Mouse (Mus musculus): ENCODE data around the gene Apom. TPM values are rescaled to one million over a fixed set of nuclear protein-coding genes. Genes with fewer than 3 reads are reported as not detected.
A peak's percentile ranks its signal among the peaks of the same experiment; 100 is the strongest.

Gene Apom
- polyA plus RNA-seq, 1 experiment from 2014 or later: 1,216 TPM

DNA sequence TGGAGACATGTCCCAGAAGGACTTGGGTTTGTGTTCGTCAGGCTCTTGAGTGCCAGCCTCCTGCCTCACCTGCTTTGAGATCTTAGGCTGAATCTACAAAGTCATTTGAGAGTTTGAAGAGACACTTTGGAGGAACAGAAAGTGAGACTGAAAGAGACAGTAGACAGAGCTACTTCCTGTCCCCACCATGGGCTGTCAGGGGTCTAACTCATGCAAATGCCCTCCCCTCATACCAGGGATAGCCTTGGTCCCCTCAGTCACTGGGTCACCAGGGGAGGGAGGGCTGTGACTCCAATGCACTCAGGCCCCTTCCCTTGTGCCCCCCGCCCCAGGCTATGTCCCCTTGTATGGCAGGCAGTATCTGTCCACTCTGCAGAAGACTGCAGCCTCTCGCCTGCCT lies 41.5 kb upstream of the Apom start:
- H3K27me3 ChIP-seq (ENCODE audit: insufficient read depth, low read length): no peaks in the 10 kb centered on the region
- H3K9me3 ChIP-seq (ENCODE audit: low read length): no peaks in the 10 kb centered on the region
- 0 out of 2 replicates have a peak overlapping the region, but pooled peaks have one; percentile 20 for H3K4me2 ChIP-seq (ENCODE audit: low read depth, low read length)
- TF ChIP-seq CTCF (IDR thresholded peaks at IDR 0.05; ENCODE audit: low read depth) (no peak), EP300 (IDR thresholded peaks at IDR 0.05; ENCODE audit: low read depth) (no peak)
- H3K9ac ChIP-seq (replicated peaks): no peak overlapping the region
- H3K4me3 ChIP-seq (ENCODE audit: low read depth, low read length): no peak overlapping the region
- peak overlapping the region; percentile 64 for H3K27ac ChIP-seq (ENCODE audit: low read depth)
- 0 out of 2 replicates have a peak, but pooled peaks cover 4% of the 10 kb centered on the region for H3K4me1 ChIP-seq (ENCODE audit: insufficient read depth)
- H3K36me3 ChIP-seq (replicated peaks; ENCODE audit: insufficient read depth, low read length): no peaks in the 10 kb centered on the region
- 55% methylated on average over 3 of the region's 3 CpGs for WGBS (ENCODE audit: insufficient replicate concordance)
- DNase-seq (no peak), ATAC-seq (no peak)

DNA sequence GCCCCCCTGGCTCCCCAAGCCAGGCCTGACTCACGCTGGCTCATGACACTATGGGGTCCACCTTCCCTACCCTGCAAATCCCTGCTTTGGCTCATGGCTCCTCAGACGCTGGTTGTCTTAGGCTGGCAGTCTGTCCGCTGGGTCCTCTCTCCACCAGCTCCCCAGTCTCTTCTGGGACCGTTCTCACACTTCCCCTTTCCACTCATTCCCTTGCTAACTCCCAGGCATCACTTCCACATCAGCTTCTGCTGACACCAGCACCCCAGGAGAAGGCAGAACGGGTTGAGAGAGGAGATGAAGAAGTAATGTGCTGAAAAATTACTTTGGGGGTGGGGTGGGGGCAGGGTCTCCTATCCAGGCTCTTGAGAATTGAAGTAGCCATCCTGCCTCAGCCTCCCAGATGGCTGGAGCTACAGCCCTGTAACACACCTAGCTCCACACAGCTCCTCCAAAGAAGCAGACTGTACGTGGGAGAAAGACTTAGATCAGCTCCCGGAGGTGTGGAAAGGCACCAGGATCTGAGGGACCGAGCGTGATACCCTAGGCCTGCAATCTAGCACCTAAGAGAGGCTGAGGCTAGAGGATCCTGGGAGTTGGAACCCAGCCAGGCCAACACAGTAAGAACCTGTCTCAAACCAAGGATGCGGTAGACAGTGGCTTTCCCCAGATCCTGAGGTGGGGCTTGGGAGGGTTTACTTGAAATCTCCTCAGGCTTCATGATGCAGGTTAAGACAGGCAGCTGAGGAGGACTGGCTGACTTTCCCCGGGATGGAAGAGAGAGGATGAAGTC lies 40.8 kb upstream of the Apom start:
- TF ChIP-seq CTCF (IDR thresholded peaks at IDR 0.05; ENCODE audit: low read depth) (no peak), EP300 (IDR thresholded peaks at IDR 0.05; ENCODE audit: low read depth) (no peak)
- DNase-seq: no peak
- no peak overlapping the region for H3K9ac ChIP-seq (replicated peaks)
- peak; percentile 24; the same call in 1 of the 2 replicates for ATAC-seq
- 0 out of 2 replicates have a peak, but pooled peaks cover 4% of the 10 kb centered on the region for H3K4me1 ChIP-seq (ENCODE audit: insufficient read depth)
- H3K36me3 ChIP-seq (replicated peaks; ENCODE audit: insufficient read depth, low read length): no peaks in the 10 kb centered on the region
- H3K4me2 ChIP-seq (ENCODE audit: low read depth, low read length): peak overlapping the region; percentile 20; the same call in 1 of the 2 replicates
- H3K4me3 ChIP-seq (ENCODE audit: low read depth, low read length): no peak overlapping the region
- WGBS (ENCODE audit: insufficient replicate concordance): 53% methylated on average over 11 of the region's 11 CpGs
- no peaks in the 10 kb centered on the region for H3K9me3 ChIP-seq (ENCODE audit: low read length)
- H3K27ac ChIP-seq (ENCODE audit: low read depth): peak overlapping the region; percentile 64
- no peaks in the 10 kb centered on the region for H3K27me3 ChIP-seq (ENCODE audit: insufficient read depth, low read length)

DNA sequence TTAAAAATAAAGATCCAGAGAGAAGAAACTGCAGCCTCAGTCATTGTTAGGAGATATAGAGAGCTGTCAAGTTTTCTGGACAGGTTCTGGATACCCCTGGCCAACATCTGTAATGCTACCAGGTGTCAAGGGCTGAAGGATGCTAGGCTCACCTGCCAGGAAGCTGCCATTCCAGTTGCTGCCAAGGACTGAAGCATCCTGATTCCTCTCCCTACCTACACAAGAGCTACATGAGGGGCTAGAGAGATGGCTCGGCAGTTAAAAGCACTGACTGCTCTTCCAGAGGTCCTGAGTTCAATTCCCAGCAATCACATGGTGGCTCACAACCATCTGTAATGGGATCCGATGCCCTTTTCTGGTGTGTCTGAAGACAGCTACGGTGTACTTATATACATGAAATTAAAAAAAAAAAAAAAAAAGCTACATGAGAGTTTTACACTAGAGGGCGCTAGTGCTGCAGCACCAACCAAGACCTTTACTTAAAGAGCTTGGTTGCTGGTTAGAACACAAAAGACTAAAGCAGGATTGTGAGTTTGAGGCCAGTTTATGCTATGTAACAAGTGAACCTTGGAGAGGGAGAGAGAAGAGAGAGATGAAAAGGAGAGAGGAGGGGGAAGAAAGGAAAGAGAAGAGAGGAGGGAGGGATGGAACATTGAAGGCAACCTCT lies 36.8 kb upstream of the Apom start:
- no peak overlapping the region for H3K27ac ChIP-seq (ENCODE audit: low read depth)
- H3K9me3 ChIP-seq (ENCODE audit: low read length): no peaks in the 10 kb centered on the region
- H3K36me3 ChIP-seq (replicated peaks; ENCODE audit: insufficient read depth, low read length): no peaks in the 10 kb centered on the region
- no peaks in the 10 kb centered on the region for H3K27me3 ChIP-seq (ENCODE audit: insufficient read depth, low read length)
- no peak for DNase-seq
- no peak overlapping the region for H3K4me2 ChIP-seq (ENCODE audit: low read depth, low read length)
- ATAC-seq: no peak
- H3K4me3 ChIP-seq (ENCODE audit: low read depth, low read length): no peak overlapping the region
- H3K9ac ChIP-seq (replicated peaks): no peak overlapping the region
- WGBS (ENCODE audit: insufficient replicate concordance): 13% methylated on average over 4 of the region's 4 CpGs
- H3K4me1 ChIP-seq (ENCODE audit: insufficient read depth): peaks cover 11% of the 10 kb centered on the region
- TF ChIP-seq CTCF (IDR thresholded peaks at IDR 0.05; ENCODE audit: low read depth): peak; percentile 79
- TF ChIP-seq EP300 (IDR thresholded peaks at IDR 0.05; ENCODE audit: low read depth): no peak

DNA sequence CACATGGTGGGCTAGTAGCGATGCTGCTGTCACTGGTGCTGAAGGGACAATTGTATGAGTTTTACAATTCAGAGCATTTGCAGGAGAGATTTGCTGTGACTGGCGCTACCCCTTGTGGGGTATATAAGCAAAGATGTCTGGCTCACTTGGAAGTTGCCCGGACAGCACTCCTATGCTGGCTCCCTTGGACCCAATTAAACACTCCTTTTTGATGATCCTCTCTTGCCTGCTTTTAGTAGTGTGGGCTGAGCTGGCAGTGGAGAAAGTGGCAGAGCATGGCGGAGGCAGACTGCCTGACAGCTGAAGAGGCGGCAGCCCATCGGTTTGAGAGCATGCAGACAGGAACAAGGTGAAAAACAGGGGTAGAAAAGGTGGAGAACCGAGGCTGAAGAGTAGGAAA lies 35.9 kb upstream of the Apom start:
- no peak for TF ChIP-seq EP300 (IDR thresholded peaks at IDR 0.05; ENCODE audit: low read depth)
- no peak for TF ChIP-seq CTCF (IDR thresholded peaks at IDR 0.05; ENCODE audit: low read depth)
- no peak overlapping the region for H3K9ac ChIP-seq (replicated peaks)
- DNase-seq (no peak), ATAC-seq (no peak)
- H3K4me2 ChIP-seq (ENCODE audit: low read depth, low read length): no peak overlapping the region
- no peak overlapping the region for H3K27ac ChIP-seq (ENCODE audit: low read depth)
- H3K27me3 ChIP-seq (ENCODE audit: insufficient read depth, low read length): no peaks in the 10 kb centered on the region
- WGBS (ENCODE audit: insufficient replicate concordance): 77% methylated on average over 7 of the region's 7 CpGs
- no peak overlapping the region for H3K4me3 ChIP-seq (ENCODE audit: low read depth, low read length)
- peaks cover 17% of the 10 kb centered on the region for H3K4me1 ChIP-seq (ENCODE audit: insufficient read depth)
- H3K36me3 ChIP-seq (replicated peaks; ENCODE audit: insufficient read depth, low read length): no peaks in the 10 kb centered on the region
- H3K9me3 ChIP-seq (ENCODE audit: low read length): no peaks in the 10 kb centered on the region

DNA sequence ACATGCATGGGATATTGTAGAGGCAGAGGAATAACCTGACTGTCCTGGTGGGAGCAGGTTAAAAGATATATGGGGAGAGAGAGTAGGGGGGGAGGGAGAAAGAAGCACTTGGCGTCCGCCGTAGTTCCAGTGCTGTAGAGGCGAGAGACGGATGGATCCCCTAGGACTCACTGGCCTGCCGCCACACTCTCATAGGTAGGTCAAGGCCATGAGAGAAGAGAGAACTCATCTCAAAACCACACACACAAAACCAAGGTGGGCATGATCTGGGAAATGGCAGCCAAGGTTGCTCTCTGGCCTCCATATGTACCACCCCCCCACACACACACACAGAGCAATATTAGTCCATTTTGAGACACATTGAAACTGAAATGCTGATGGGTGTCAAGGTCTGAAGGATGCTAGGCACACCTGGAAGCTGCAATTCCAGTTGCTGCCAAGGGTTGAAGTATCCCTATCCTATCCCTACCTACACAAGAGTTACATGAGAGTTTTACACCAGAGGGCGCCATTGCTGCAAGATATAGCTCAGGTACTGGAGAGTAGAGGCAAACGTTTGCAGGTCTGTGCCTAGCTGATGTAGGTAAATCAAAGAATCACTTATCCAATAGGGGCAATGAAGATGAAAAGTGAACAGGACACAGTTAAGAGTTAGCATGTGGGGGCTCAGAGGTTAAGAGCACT lies 34.6 kb upstream of the Apom start:
- TF ChIP-seq CTCF (IDR thresholded peaks at IDR 0.05; ENCODE audit: low read depth) (peak; percentile 85), EP300 (IDR thresholded peaks at IDR 0.05; ENCODE audit: low read depth) (no peak)
- H3K27ac ChIP-seq (ENCODE audit: low read depth): no peak overlapping the region
- H3K27me3 ChIP-seq (ENCODE audit: insufficient read depth, low read length): no peaks in the 10 kb centered on the region
- peaks cover 21% of the 10 kb centered on the region for H3K4me1 ChIP-seq (ENCODE audit: insufficient read depth)
- WGBS (ENCODE audit: insufficient replicate concordance): 68% methylated on average over 8 of the region's 8 CpGs
- H3K9me3 ChIP-seq (ENCODE audit: low read length): no peaks in the 10 kb centered on the region
- peak; percentile 68 for DNase-seq
- peaks cover 9% of the 10 kb centered on the region for H3K36me3 ChIP-seq (replicated peaks; ENCODE audit: insufficient read depth, low read length)
- H3K4me2 ChIP-seq (ENCODE audit: low read depth, low read length): 0 out of 2 replicates have a peak overlapping the region, but pooled peaks have one; percentile 92
- no peak for ATAC-seq
- H3K9ac ChIP-seq (replicated peaks): no peak overlapping the region
- no peak overlapping the region for H3K4me3 ChIP-seq (ENCODE audit: low read depth, low read length)
